Mouse (Mus musculus): ENCODE data around the gene Gm11627. TPM values are rescaled to one million over a fixed set of nuclear protein-coding genes. Genes with fewer than 3 reads are reported as not detected.
"Not testable (repeated sequence)": the region's sequence is repeated elsewhere in the genome, so short reads cannot be mapped to it uniquely, and the experiment has no call there.

Gm11627 gene
- total and polyA plus RNA-seq, 3 experiments: 1.2 to 4.0 (median 1.5) TPM

- Histone ChIP-seq H3K4me1 (ENCODE audit: control insufficient read depth, insufficient read depth, low read length) (peaks cover 6% of the 10 kb centered on the region), H3K9ac (ENCODE audit: low read depth, low read length) (no peak overlapping the region), H3K79me2 (replicated peaks; ENCODE audit: control insufficient read depth, insufficient read depth, low read length) (peaks cover 5% of the 10 kb centered on the region), H3K27me3 (ENCODE audit: control insufficient read depth, insufficient read depth, low read length) (no peaks in the 10 kb centered on the region), H3K27ac (no peak overlapping the region), H3K36me3 (ENCODE audit: control insufficient read depth, insufficient read depth, low read length) (peaks cover 14% of the 10 kb centered on the region), H3K4me3 (no peak overlapping the region)
- intact Hi-C loops (cut with DNase I): no loop called here
- DNase-seq: no peak
- WGBS: 92% methylated on average over 3 of the region's 3 CpGs
- TF ChIP-seq EP300 (IDR thresholded peaks at IDR 0.05; ENCODE audit: insufficient read depth, low read depth, low read length) (no peak), CTCF (IDR thresholded peaks at IDR 0.05) (0 out of 2 replicates have a peak, but pooled peaks have one; percentile 14)
Measured at GRCm38 (mm10) chr11:102552051-102552450, 27.2 kb downstream of the Gm11627 start.

DNA sequence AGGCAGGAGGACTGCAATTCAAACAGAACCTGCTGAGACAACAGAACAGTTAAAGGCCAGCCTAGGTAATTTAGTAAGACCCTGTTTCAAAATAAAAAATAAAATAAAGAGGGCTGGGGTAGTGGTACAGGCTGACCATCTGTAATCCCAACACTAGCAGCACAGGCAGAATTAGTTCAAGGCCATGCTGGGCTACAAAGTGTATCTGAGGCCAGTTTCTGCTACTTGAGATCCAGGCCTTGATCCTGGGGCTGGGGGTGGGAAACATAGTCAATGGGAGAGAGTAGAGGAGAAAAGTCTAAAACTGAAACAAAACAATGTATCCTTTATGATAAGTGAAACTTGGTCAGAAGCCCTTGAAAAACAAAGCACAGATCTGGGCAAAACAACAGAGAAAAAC, 28.1 kb downstream of the Gm11627 start:
- H3K27ac ChIP-seq: no peak overlapping the region

GRCm38 (mm10) chr11:102541471-102541870, 37.8 kb downstream of the Gm11627 start:
- TF ChIP-seq CTCF (IDR thresholded peaks at IDR 0.05) (no peak), EP300 (IDR thresholded peaks at IDR 0.05; ENCODE audit: insufficient read depth, low read depth, low read length) (no peak), POLR2A (IDR thresholded peaks at IDR 0.05; ENCODE audit: insufficient read depth, low read depth, low read length) (no peak)
- intact Hi-C loops (cut with DNase I): no loop called here
- Histone ChIP-seq H3K36me3 (ENCODE audit: control insufficient read depth, insufficient read depth, low read length) (peaks cover 5% of the 10 kb centered on the region), H3K27me3 (ENCODE audit: control insufficient read depth, insufficient read depth, low read length) (no peaks in the 10 kb centered on the region), H3K4me3 (no peak overlapping the region), H3K79me2 (replicated peaks; ENCODE audit: control insufficient read depth, insufficient read depth, low read length) (peaks cover 7% of the 10 kb centered on the region), H3K4me1 (ENCODE audit: control insufficient read depth, insufficient read depth, low read length) (peaks cover 2% of the 10 kb centered on the region), H3K27ac (no peak overlapping the region), H3K9ac (ENCODE audit: low read depth, low read length) (no peak overlapping the region)
- no peak for DNase-seq
- 84% methylated on average over 5 of the region's 5 CpGs for WGBS

More for the DNA sequence above, 28.1 kb downstream of the Gm11627 start:
- TF ChIP-seq CTCF (IDR thresholded peaks at IDR 0.05) (no peak), EP300 (IDR thresholded peaks at IDR 0.05; ENCODE audit: insufficient read depth, low read depth, low read length) (no peak), POLR2A (IDR thresholded peaks at IDR 0.05; ENCODE audit: insufficient read depth, low read depth, low read length) (no peak)
- no peaks in the 10 kb centered on the region for H3K27me3 ChIP-seq (ENCODE audit: control insufficient read depth, insufficient read depth, low read length)
- peaks cover 5% of the 10 kb centered on the region for H3K79me2 ChIP-seq (replicated peaks; ENCODE audit: control insufficient read depth, insufficient read depth, low read length)
- H3K4me1 ChIP-seq (ENCODE audit: control insufficient read depth, insufficient read depth, low read length): peaks cover 6% of the 10 kb centered on the region
- no peak overlapping the region for H3K9ac ChIP-seq (ENCODE audit: low read depth, low read length)
- intact Hi-C loops (cut with DNase I): no loop called here
- peaks cover 14% of the 10 kb centered on the region for H3K36me3 ChIP-seq (ENCODE audit: control insufficient read depth, insufficient read depth, low read length)
- DNase-seq: no peak
- no peak overlapping the region for H3K4me3 ChIP-seq

DNA sequence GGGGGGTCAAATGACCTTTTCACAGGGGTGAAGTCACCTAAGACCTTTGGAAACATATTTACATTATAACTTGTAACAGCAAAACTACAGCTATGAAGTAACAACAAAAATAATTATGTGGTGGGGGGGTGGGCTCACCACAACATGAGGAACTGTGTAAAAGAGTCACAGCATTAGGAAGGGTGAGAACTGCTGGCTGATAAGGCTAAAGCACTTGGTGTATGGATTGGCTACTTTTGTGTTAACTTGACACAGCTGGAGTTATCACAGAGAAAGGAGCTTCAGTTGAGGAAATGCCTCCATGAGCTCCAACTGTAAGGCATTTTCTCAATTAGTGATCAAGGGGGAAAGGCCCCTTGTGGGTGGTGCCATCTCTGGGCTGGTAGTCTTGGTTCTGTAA, 39.0 kb downstream of the Gm11627 start:
- intact Hi-C loops (cut with DNase I); H3K4me3 ChIP-seq; H3K27me3 ChIP-seq (ENCODE audit: control insufficient read depth, insufficient read depth, low read length); H3K27ac ChIP-seq; H3K36me3 ChIP-seq (ENCODE audit: control insufficient read depth, insufficient read depth, low read length); H3K79me2 ChIP-seq (replicated peaks; ENCODE audit: control insufficient read depth, insufficient read depth, low read length); DNase-seq; H3K4me1 ChIP-seq (ENCODE audit: control insufficient read depth, insufficient read depth, low read length); H3K9ac ChIP-seq (ENCODE audit: low read depth, low read length): not testable (repeated sequence)

GRCm38 (mm10) chr11:102539690-102540089, 39.6 kb downstream of the Gm11627 start:
- peaks cover 5% of the 10 kb centered on the region for H3K36me3 ChIP-seq (ENCODE audit: control insufficient read depth, insufficient read depth, low read length)
- no peak overlapping the region for H3K4me3 ChIP-seq
- TF ChIP-seq POLR2A (IDR thresholded peaks at IDR 0.05; ENCODE audit: insufficient read depth, low read depth, low read length) (no peak), CTCF (IDR thresholded peaks at IDR 0.05) (no peak), EP300 (IDR thresholded peaks at IDR 0.05; ENCODE audit: insufficient read depth, low read depth, low read length) (no peak)
- H3K27me3 ChIP-seq (ENCODE audit: control insufficient read depth, insufficient read depth, low read length): no peaks in the 10 kb centered on the region
- no peak overlapping the region for H3K9ac ChIP-seq (ENCODE audit: low read depth, low read length)
- H3K27ac ChIP-seq: no peak overlapping the region
- 90% methylated on average over 1 of the region's 1 CpGs for WGBS
- no peak for DNase-seq
- peaks cover 6% of the 10 kb centered on the region for H3K79me2 ChIP-seq (replicated peaks; ENCODE audit: control insufficient read depth, insufficient read depth, low read length)
- intact Hi-C loops (cut with DNase I): no loop called here
- peaks cover 2% of the 10 kb centered on the region for H3K4me1 ChIP-seq (ENCODE audit: control insufficient read depth, insufficient read depth, low read length)

- peaks cover 8% of the 10 kb centered on the region for H3K36me3 ChIP-seq (ENCODE audit: control insufficient read depth, insufficient read depth, low read length)
- H3K4me1 ChIP-seq (ENCODE audit: control insufficient read depth, insufficient read depth, low read length): peaks cover 4% of the 10 kb centered on the region
- H3K4me3 ChIP-seq: no peak overlapping the region
- TF ChIP-seq POLR2A (IDR thresholded peaks at IDR 0.05; ENCODE audit: insufficient read depth, low read depth, low read length): no peak
- TF ChIP-seq CTCF (IDR thresholded peaks at IDR 0.05): no peak
- TF ChIP-seq EP300 (IDR thresholded peaks at IDR 0.05; ENCODE audit: insufficient read depth, low read depth, low read length): no peak
- no peak overlapping the region for H3K27ac ChIP-seq
- WGBS: 59% methylated on average over 3 of the region's 3 CpGs
- DNase-seq: no peak
- peaks cover 1% of the 10 kb centered on the region; the same call in 1 of the 2 replicates for H3K79me2 ChIP-seq (replicated peaks; ENCODE audit: control insufficient read depth, insufficient read depth, low read length)
- intact Hi-C loops (cut with DNase I): no loop called here
- no peak overlapping the region for H3K9ac ChIP-seq (ENCODE audit: low read depth, low read length)
- no peaks in the 10 kb centered on the region for H3K27me3 ChIP-seq (ENCODE audit: control insufficient read depth, insufficient read depth, low read length)
Measured at GRCm38 (mm10) chr11:102536210-102536609, 43.1 kb downstream of the Gm11627 start.

Data from heart, adult 2 months (tissue).